Mouse (Mus musculus): ENCODE measurements around the gene Trem2. TPM values are rescaled to one million over a fixed set of nuclear protein-coding genes. Genes with fewer than 3 reads are reported as not detected.
A peak's percentile ranks its signal among the peaks of the same experiment; 100 is the strongest.

The Trem2 gene
- polyA plus RNA-seq, 1 experiment: 6.9 TPM

DNA sequence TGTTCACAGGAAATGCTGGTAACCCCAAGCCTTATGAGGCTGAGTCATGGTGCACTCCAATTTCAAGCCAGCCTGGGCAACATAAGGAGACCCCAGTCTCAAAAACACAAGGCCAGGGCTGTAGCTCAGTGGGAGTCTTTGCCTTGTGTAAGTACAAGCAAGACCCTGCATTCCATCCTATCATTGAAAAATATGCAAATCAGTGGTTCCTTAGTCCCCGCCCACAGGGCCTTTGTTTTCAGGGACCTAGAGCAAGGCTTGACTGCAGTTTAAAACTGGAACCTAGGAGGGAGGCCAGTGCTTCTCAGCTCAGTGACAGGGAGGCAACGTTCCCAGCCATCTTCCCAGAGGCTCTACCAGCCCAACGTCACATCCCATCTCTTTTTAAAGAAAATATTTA lies 23.0 kb upstream of the Trem2 start:
- 81% methylated on average over 3 of the region's 3 CpGs for WGBS
- Histone ChIP-seq H3K4me1 (ENCODE audit: control insufficient read depth, insufficient read depth, low read length) (no peaks in the 10 kb centered on the region), H3K4me3 (replicated peaks; ENCODE audit: extremely low read depth, low read depth, low read length) (no peak overlapping the region)
- TF ChIP-seq POLR2A (IDR thresholded peaks at IDR 0.05; ENCODE audit: borderline replicate concordance, extremely low read depth, low read depth, low read length): no peak
- no peak for TF ChIP-seq CTCF (IDR thresholded peaks at IDR 0.05; ENCODE audit: insufficient read depth, low read length)
- no peak for DNase-seq

DNA sequence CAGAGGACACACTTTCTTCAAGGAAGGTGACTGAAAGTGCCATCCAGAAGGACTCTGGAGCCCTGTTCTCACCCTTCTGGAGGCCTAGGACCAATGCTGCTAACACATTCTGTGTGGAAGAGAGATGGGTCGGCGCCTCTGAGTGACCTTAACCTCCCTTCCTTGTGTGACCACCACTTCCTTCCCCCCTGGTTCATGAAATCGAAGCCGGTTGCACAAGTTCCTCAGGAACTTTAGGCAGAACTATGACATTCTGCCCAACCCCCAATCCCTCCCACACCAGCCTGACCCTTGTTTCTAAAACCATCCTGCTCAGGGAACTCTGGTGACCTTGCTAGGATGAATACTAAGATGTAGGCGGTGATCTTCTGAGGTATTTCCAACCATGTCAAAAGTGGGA lies 21.9 kb upstream of the Trem2 start:
- Histone ChIP-seq H3K4me1 (ENCODE audit: control insufficient read depth, insufficient read depth, low read length) (no peaks in the 10 kb centered on the region), H3K4me3 (replicated peaks; ENCODE audit: extremely low read depth, low read depth, low read length) (no peak overlapping the region)
- WGBS: 61% methylated on average over 5 of the region's 5 CpGs
- DNase-seq: no peak
- no peak for TF ChIP-seq POLR2A (IDR thresholded peaks at IDR 0.05; ENCODE audit: borderline replicate concordance, extremely low read depth, low read depth, low read length)
- no peak for TF ChIP-seq CTCF (IDR thresholded peaks at IDR 0.05; ENCODE audit: insufficient read depth, low read length)

- no peak overlapping the region for H3K4me3 ChIP-seq (replicated peaks; ENCODE audit: extremely low read depth, low read depth, low read length)
- WGBS: 89% methylated on average over 6 of the region's 6 CpGs
- no peak for TF ChIP-seq POLR2A (IDR thresholded peaks at IDR 0.05; ENCODE audit: borderline replicate concordance, extremely low read depth, low read depth, low read length)
- no peak for TF ChIP-seq CTCF (IDR thresholded peaks at IDR 0.05; ENCODE audit: insufficient read depth, low read length)
- H3K4me1 ChIP-seq (ENCODE audit: control insufficient read depth, insufficient read depth, low read length): no peaks in the 10 kb centered on the region
- no peak for DNase-seq
Measured at GRCm38 (mm10) chr17:48325093-48325492, 21.1 kb upstream of the Trem2 start.

GRCm38 (mm10) chr17:48325638-48326037 lies 20.6 kb upstream of the Trem2 start:
- DNase-seq: no peak
- WGBS: 74% methylated on average over 11 of the region's 11 CpGs
- no peaks in the 10 kb centered on the region for H3K4me1 ChIP-seq (ENCODE audit: control insufficient read depth, insufficient read depth, low read length)
- TF ChIP-seq CTCF (IDR thresholded peaks at IDR 0.05; ENCODE audit: insufficient read depth, low read length) (no peak), POLR2A (IDR thresholded peaks at IDR 0.05; ENCODE audit: borderline replicate concordance, extremely low read depth, low read depth, low read length) (no peak)
- H3K4me3 ChIP-seq (replicated peaks; ENCODE audit: extremely low read depth, low read depth, low read length): no peak overlapping the region

GRCm38 (mm10) chr17:48326656-48327055 lies 19.5 kb upstream of the Trem2 start:
- no peak overlapping the region for H3K4me3 ChIP-seq (replicated peaks; ENCODE audit: extremely low read depth, low read depth, low read length)
- TF ChIP-seq CTCF (IDR thresholded peaks at IDR 0.05; ENCODE audit: insufficient read depth, low read length): no peak
- no peak for TF ChIP-seq POLR2A (IDR thresholded peaks at IDR 0.05; ENCODE audit: borderline replicate concordance, extremely low read depth, low read depth, low read length)
- 69% methylated on average over 4 of the region's 4 CpGs for whole genome bisulfite sequencing
- no peak for DNase-seq
- no peaks in the 10 kb centered on the region for H3K4me1 ChIP-seq (ENCODE audit: control insufficient read depth, insufficient read depth, low read length)

DNA sequence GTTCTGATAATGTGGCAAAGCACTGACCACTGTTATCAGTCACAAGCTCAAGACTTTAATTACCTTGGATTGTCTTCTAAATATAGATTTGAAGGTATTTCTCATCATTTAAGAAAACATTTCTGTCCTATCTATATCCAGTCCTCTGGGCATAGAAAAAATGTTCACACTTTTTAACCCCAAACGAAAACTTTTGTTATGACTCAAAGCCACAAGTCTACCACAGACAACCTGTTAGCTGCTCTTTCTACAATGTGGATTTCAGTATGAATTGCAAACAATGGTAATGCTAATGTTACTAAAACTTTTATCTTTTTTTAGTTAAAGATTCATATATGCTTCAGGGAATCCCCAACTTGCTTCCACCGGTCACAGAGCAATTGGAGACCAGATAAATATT lies 13.7 kb upstream of the Trem2 start:
- no peak for DNase-seq
- no peak for TF ChIP-seq CTCF (IDR thresholded peaks at IDR 0.05; ENCODE audit: insufficient read depth, low read length)
- Histone ChIP-seq H3K4me1 (ENCODE audit: control insufficient read depth, insufficient read depth, low read length) (no peaks in the 10 kb centered on the region), H3K4me3 (replicated peaks; ENCODE audit: extremely low read depth, low read depth, low read length) (no peak overlapping the region)
- WGBS: 72% methylated on average over 2 of the region's 2 CpGs

DNA sequence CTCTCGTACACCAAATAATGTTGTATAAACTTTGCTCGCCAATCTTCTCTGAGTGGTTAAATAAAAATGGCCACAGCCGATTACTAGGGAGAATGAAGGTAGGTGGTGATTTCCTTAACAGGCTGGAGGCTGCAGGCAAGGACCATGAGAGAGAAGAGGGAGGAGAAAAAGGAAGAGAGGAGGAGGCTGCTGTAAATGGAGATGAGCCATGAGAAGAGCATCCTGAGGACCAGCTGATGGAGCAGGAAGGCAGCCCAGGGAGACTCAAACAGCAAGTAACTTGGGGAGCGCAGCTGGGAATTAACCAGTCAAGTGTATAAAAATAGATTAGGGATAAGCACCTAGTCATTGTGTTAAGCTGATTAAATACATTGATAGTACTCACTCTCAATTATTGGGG lies 12.0 kb upstream of the Trem2 start:
- no peak overlapping the region for H3K4me3 ChIP-seq (replicated peaks; ENCODE audit: extremely low read depth, low read depth, low read length)
- H3K4me1 ChIP-seq (ENCODE audit: control insufficient read depth, insufficient read depth, low read length): no peaks in the 10 kb centered on the region
- no peak for DNase-seq
- WGBS: 88% methylated on average over 4 of the region's 4 CpGs
- no peak for TF ChIP-seq CTCF (IDR thresholded peaks at IDR 0.05; ENCODE audit: insufficient read depth, low read length)
- TF ChIP-seq POLR2A (IDR thresholded peaks at IDR 0.05; ENCODE audit: borderline replicate concordance, extremely low read depth, low read depth, low read length): no peak

DNA sequence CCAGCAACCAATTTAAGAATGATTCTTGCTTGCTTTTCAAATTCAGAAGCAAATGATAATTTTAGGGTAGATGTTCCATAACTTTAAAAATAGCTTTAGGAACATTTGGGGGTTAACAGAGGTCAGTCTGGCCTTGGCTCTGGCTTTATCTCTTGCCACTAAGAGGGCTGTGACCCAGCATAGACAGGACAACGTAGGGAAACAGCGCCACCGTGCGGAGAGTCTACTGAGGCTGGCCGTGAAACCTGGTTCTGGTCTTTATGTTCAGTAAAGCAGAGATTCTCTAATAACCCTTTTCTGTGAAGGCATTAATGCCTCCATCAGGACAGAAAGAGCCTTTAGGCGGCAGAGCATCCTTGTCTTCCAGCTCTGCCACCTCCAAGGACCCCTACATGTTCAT lies 9.3 kb upstream of the Trem2 start:
- no peaks in the 10 kb centered on the region for H3K4me1 ChIP-seq (ENCODE audit: control insufficient read depth, insufficient read depth, low read length)
- TF ChIP-seq POLR2A (IDR thresholded peaks at IDR 0.05; ENCODE audit: borderline replicate concordance, extremely low read depth, low read depth, low read length) (no peak), CTCF (IDR thresholded peaks at IDR 0.05; ENCODE audit: insufficient read depth, low read length) (peak; percentile 89)
- H3K4me3 ChIP-seq (replicated peaks; ENCODE audit: extremely low read depth, low read depth, low read length): no peak overlapping the region
- 5% methylated on average over 6 of the region's 6 CpGs for WGBS
- DNase-seq: peak; percentile 76

GRCm38 (mm10) chr17:48340267-48340666 lies 5.9 kb upstream of the Trem2 start:
- no peak for DNase-seq
- 74% methylated on average over 1 of the region's 1 CpGs for WGBS

GRCm38 (mm10) chr17:48341947-48342346 lies 4.3 kb upstream of the Trem2 start:
- TF ChIP-seq CTCF (IDR thresholded peaks at IDR 0.05; ENCODE audit: insufficient read depth, low read length) (no peak), POLR2A (IDR thresholded peaks at IDR 0.05; ENCODE audit: borderline replicate concordance, extremely low read depth, low read depth, low read length) (no peak)
- WGBS: 64% methylated on average over 3 of the region's 3 CpGs
- no peak overlapping the region for H3K4me3 ChIP-seq (replicated peaks; ENCODE audit: extremely low read depth, low read depth, low read length)
- H3K4me1 ChIP-seq (ENCODE audit: control insufficient read depth, insufficient read depth, low read length): no peaks in the 10 kb centered on the region
- no peak for DNase-seq

More at GRCm38 (mm10) chr17:48340267-48340666, 5.9 kb upstream of the Trem2 start:
- H3K4me3 ChIP-seq (replicated peaks; ENCODE audit: extremely low read depth, low read depth, low read length): no peak overlapping the region
- H3K4me1 ChIP-seq (ENCODE audit: control insufficient read depth, insufficient read depth, low read length): no peaks in the 10 kb centered on the region
- no peak for TF ChIP-seq CTCF (IDR thresholded peaks at IDR 0.05; ENCODE audit: insufficient read depth, low read length)
- no peak for TF ChIP-seq POLR2A (IDR thresholded peaks at IDR 0.05; ENCODE audit: borderline replicate concordance, extremely low read depth, low read depth, low read length)

DNA sequence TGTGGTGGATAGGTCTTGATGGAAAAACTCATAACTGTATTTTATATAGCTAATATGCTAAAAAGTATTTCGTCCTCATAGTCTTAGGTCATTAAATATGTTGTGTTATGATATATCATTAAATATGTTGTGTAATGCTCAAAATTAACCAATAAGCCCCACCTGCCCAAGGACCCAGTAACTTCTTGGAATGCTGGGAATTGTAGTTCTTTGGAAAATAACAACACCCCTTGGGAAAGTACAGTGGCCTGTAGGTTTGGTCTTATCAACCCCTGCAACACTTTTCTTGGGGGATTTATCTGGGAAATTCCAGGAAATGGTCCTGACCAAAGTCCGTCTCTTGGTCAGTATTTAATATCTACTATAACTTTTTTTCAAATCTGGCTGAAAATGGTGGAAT lies 3.1 kb upstream of the Trem2 start:
- H3K4me1 ChIP-seq (ENCODE audit: control insufficient read depth, insufficient read depth, low read length): no peaks in the 10 kb centered on the region
- H3K4me3 ChIP-seq (replicated peaks; ENCODE audit: extremely low read depth, low read depth, low read length): no peak overlapping the region
- TF ChIP-seq POLR2A (IDR thresholded peaks at IDR 0.05; ENCODE audit: borderline replicate concordance, extremely low read depth, low read depth, low read length) (no peak), CTCF (IDR thresholded peaks at IDR 0.05; ENCODE audit: insufficient read depth, low read length) (no peak)
- DNase-seq: no peak
- 86% methylated on average over 2 of the region's 2 CpGs for WGBS

Measured in lung, adult 2 months (tissue).